Mouse (Mus musculus) stomach, postnatal 0 days (tissue): ENCODE results near the gene Eif2b2. TPM values are rescaled to one million over a fixed set of nuclear protein-coding genes. Genes with fewer than 3 reads are reported as not detected.
A peak's percentile ranks its signal among the peaks of the same experiment; 100 is the strongest.

Experiments used
- ATAC-seq: fragments of 200-750 bp; cut with Nextera tagmentation; 2 replicates; pipeline ENCODE4 v1.8.0; 2017; ENCODE audit not compliant: low FRiP score, low TSS enrichment
- DNase-seq: peaks from one replicate; pipeline ENCODE4 v3.0.0-alpha.2; 2016; ENCODE audit warnings: low spot score
- H3K27ac ChIP-seq: fragments of 300-500 bp; sonication (generic); replicated peaks from 2 replicates; pipeline ENCODE4 v1.5.1; 2014; ENCODE audit warnings: mild to moderate bottlenecking, control low read depth
- H3K27me3 ChIP-seq: fragments of 300-500 bp; sonication (generic); 2 replicates; pipeline ENCODE4 v1.6.1; 2014; ENCODE audit warnings: low read length; ENCODE audit not compliant: control insufficient read depth, insufficient read depth
- H3K36me3 ChIP-seq: fragments of 300-500 bp; sonication (generic); 2 replicates; pipeline ENCODE4 v1.6.1; 2014; ENCODE audit warnings: low read length, mixed read lengths; ENCODE audit not compliant: control insufficient read depth, insufficient read depth
- H3K4me1 ChIP-seq: fragments of 300-500 bp; sonication (generic); replicated peaks from 2 replicates; pipeline ENCODE4 v1.6.1; 2014; ENCODE audit warnings: antibody characterized with exemption; ENCODE audit not compliant: control insufficient read depth, insufficient read depth
- H3K4me2 ChIP-seq: fragments of 300-500 bp; sonication (generic); replicated peaks from 2 replicates; pipeline ENCODE4 v1.6.1; 2014; ENCODE audit warnings: low read depth, mild to moderate bottlenecking, control low read depth, moderate library complexity
- H3K4me3 ChIP-seq: fragments of 300-500 bp; sonication (generic); 2 replicates; pipeline ENCODE4 v1.5.1; 2014; ENCODE audit warnings: low read depth, low read length, control low read depth
- H3K9ac ChIP-seq: fragments of 300-500 bp; sonication (generic); 2 replicates; pipeline ENCODE4 v1.6.1; 2014; ENCODE audit warnings: mild to moderate bottlenecking, low read length, control low read depth, mixed read lengths
- H3K9me3 ChIP-seq: fragments of 300-500 bp; sonication (generic); 2 replicates; pipeline ENCODE4 v1.6.1; 2016; ENCODE audit warnings: low read length; ENCODE audit not compliant: control insufficient read depth
- CTCF ChIP-seq: IDR thresholded peaks from 2 replicates; pipeline ENCODE4 v1.5.1; 2016; ENCODE audit warnings: antibody characterized with exemption, low read depth, mild to moderate bottlenecking, moderate library complexity
- EP300 ChIP-seq: optimal IDR thresholded peaks from 2 replicates; pipeline ENCODE3; 2016; ENCODE audit warnings: antibody characterized with exemption
- WGBS: fragments of 180-500 bp; shearing (Covaris S2); extraction: QIAGEN DNeasy Blood & Tissue Kit; methylation state at CpG from one replicate; pipeline ENCODE4 v1.1.7; 2014; 5-methylcytosine and 5-hydroxymethylcytosine counted together
- polyA plus RNA-seq: library from polyadenylated mRNA; unstranded; fragments of >200 nt; fragmentation: Nextera tagmentation; extraction: Ambion mirVana; gene quantifications from 2 replicates; pipeline ENCODE4 v1.2.1, GENCODE M21; 2015

Gene Eif2b2
- polyA plus RNA-seq, 1 experiment from 2014 or later = 58.7 TPM

GRCm38 (mm10) chr12:85181475-85182344 lies 37.6 kb upstream of the Eif2b2 start:
- DNase-seq (no peak), ATAC-seq (no peak)
- no peaks in the 10 kb centered on the region for H3K36me3 ChIP-seq
- H3K27ac ChIP-seq = no peak overlapping the region
- no peak overlapping the region for H3K4me3 ChIP-seq
- no peaks in the 10 kb centered on the region for H3K27me3 ChIP-seq
- H3K9me3 ChIP-seq = no peaks in the 10 kb centered on the region
- no peaks in the 10 kb centered on the region for H3K4me1 ChIP-seq
- no peak overlapping the region for H3K9ac ChIP-seq
- no peak overlapping the region for H3K4me2 ChIP-seq
- TF ChIP-seq EP300 (no peak), CTCF (no peak)
- WGBS = 26% methylated on average over 17 of the region's 17 CpGs

GRCm38 (mm10) chr12:85182345-85182643 lies 37.0 kb upstream of the Eif2b2 start:
- no peaks in the 10 kb centered on the region for H3K4me1 ChIP-seq
- H3K36me3 ChIP-seq = no peaks in the 10 kb centered on the region
- no peak for DNase-seq
- H3K4me2 ChIP-seq = no peak overlapping the region
- TF ChIP-seq EP300 (no peak), CTCF (no peak)
- no peaks in the 10 kb centered on the region for H3K27me3 ChIP-seq
- ATAC-seq = no peak
- WGBS = 24% methylated on average over 8 of the region's 8 CpGs
- no peak overlapping the region for H3K27ac ChIP-seq
- H3K9ac ChIP-seq = no peak overlapping the region
- H3K9me3 ChIP-seq = no peaks in the 10 kb centered on the region
- H3K4me3 ChIP-seq = no peak overlapping the region

- Histone ChIP-seq H3K9ac (no peak overlapping the region), H3K4me1 (no peaks in the 10 kb centered on the region), H3K9me3 (no peaks in the 10 kb centered on the region), H3K27ac (no peak overlapping the region), H3K4me2 (no peak overlapping the region), H3K27me3 (no peaks in the 10 kb centered on the region), H3K4me3 (no peak overlapping the region), H3K36me3 (no peaks in the 10 kb centered on the region)
- whole genome bisulfite sequencing = 63% methylated on average over 5 of the region's 5 CpGs
- DNase-seq (no peak), ATAC-seq (no peak)
- TF ChIP-seq EP300 = no peak
- no peak for TF ChIP-seq CTCF
Observed at GRCm38 (mm10) chr12:85182898-85183297, 36.4 kb upstream of the Eif2b2 start.

GRCm38 (mm10) chr12:85184118-85184517 lies 35.2 kb upstream of the Eif2b2 start:
- Histone ChIP-seq H3K4me1 (no peaks in the 10 kb centered on the region), H3K9me3 (no peaks in the 10 kb centered on the region), H3K4me3 (no peak overlapping the region), H3K27me3 (no peaks in the 10 kb centered on the region), H3K4me2 (no peak overlapping the region), H3K9ac (no peak overlapping the region), H3K36me3 (no peaks in the 10 kb centered on the region), H3K27ac (no peak overlapping the region)
- TF ChIP-seq CTCF (no peak), EP300 (no peak)
- 60% methylated on average over 5 of the region's 5 CpGs for WGBS
- no peak for ATAC-seq
- no peak for DNase-seq

GRCm38 (mm10) chr12:85185810-85186209 lies 33.5 kb upstream of the Eif2b2 start:
- WGBS = 34% methylated on average over 8 of the region's 8 CpGs

GRCm38 (mm10) chr12:85186361-85186760 lies 32.9 kb upstream of the Eif2b2 start:
- Histone ChIP-seq H3K4me3 (no peak overlapping the region), H3K4me2 (no peak overlapping the region), H3K27ac (peak overlapping the region; percentile 36; the same call in 1 of the 2 replicates), H3K36me3 (no peaks in the 10 kb centered on the region), H3K9ac (no peak overlapping the region), H3K27me3 (no peaks in the 10 kb centered on the region), H3K9me3 (no peaks in the 10 kb centered on the region), H3K4me1 (no peaks in the 10 kb centered on the region)
- 52% methylated on average over 7 of the region's 7 CpGs for WGBS
- DNase-seq (no peak), ATAC-seq (no peak)
- TF ChIP-seq EP300 (no peak), CTCF (no peak)

More at GRCm38 (mm10) chr12:85185810-85186209, 33.5 kb upstream of the Eif2b2 start:
- no peaks in the 10 kb centered on the region for H3K36me3 ChIP-seq
- no peak overlapping the region for H3K4me3 ChIP-seq
- no peak for DNase-seq
- ATAC-seq = peak; percentile 30; the same call in 1 of the 2 replicates
- TF ChIP-seq CTCF (no peak), EP300 (no peak)
- H3K4me1 ChIP-seq = no peaks in the 10 kb centered on the region
- H3K4me2 ChIP-seq = no peak overlapping the region
- no peaks in the 10 kb centered on the region for H3K9me3 ChIP-seq
- H3K27me3 ChIP-seq = no peaks in the 10 kb centered on the region
- H3K27ac ChIP-seq = peak overlapping the region; percentile 36; the same call in 1 of the 2 replicates
- H3K9ac ChIP-seq = no peak overlapping the region
